Mouse (Mus musculus) adrenal gland, adult 2 months (tissue): Measurements from ENCODE around the gene Cdk10. TPM values are rescaled to one million over a fixed set of nuclear protein-coding genes. Genes with fewer than 3 reads are reported as not detected.
A peak's percentile ranks its signal among the peaks of the same experiment; 100 is the strongest.

Experiments
- DNase-seq: peaks from one replicate; pipeline ENCODE4 v3.0.0; 2021
- polyA plus RNA-seq: library from polyadenylated mRNA; depleted of rRNA; stranded (reverse); fragments of >200 nt; gene quantifications from 2 replicates; pipeline ENCODE4 v1.2.3, GENCODE M21; 2012; rRNA removed
- total RNA-seq, 2 experiments: library from RNA; stranded (reverse); gene quantifications; 2 replicates each; pipeline ENCODE4 v1.2.3; 2021

The Cdk10 gene
- total and polyA plus RNA-seq, 3 experiments: 51.0 to 67.8 (median 53.6) TPM

DNA sequence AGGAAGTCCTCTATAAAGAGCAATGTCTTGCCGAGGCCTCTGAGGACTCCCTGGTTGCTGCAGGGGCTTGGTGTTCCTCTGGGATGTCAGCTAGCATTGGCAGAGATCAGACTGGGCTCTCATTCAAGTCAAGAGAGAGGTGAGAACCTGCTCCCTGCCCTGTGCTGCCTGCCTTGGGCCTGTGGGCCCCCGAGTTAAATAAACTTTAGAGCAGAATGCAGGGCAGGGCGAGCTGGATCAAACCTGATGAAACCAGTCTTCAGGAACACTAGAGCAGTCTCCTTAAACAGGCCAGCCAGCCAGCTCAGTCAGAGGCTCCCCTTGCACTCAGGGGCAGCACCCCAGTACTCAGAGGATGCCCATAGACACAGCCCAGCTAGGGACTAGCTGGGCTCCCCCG, 47.3 kb downstream of the Cdk10 start:
- no peak for DNase-seq

DNA sequence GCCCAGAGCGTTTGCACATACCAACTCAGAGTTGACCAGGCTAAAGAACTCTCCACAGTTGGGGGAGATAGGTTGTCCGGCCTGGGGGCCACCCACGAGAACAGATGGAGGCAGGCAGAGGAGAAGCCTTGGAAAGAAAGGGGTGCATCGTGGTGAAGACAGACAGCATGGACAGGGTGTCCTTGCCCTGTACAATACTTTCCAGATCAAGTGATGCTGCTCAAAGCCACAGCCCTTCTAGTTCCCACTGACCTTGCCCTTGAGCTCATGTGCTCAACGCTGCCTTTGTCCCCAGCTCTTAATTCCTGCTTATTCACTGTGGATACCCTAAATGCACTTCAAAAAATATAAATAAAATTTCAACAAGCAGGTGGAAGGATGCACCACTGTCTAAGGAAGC, 49.8 kb downstream of the Cdk10 start:
- no peak for DNase-seq

DNA sequence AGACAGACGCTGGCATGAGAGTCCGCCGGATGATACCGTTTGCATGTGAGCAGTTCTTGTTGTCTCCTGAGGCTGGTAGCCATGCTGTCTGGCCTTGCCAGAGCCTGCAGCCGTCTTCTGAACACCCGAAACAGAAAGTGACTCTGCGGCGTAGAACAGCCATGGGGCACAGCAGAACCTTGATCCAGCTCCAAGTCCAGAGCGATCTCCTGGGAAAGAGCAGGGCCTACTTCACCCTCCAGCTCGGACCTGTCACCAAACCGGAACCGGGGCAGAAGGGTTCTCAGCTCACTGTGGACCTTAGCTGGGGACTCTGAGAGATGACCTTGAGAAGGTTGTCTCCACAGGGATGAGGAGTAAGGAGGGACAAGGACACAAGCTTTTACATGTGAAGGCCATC, 50.5 kb downstream of the Cdk10 start:
- peak; percentile 48 for DNase-seq

DNA sequence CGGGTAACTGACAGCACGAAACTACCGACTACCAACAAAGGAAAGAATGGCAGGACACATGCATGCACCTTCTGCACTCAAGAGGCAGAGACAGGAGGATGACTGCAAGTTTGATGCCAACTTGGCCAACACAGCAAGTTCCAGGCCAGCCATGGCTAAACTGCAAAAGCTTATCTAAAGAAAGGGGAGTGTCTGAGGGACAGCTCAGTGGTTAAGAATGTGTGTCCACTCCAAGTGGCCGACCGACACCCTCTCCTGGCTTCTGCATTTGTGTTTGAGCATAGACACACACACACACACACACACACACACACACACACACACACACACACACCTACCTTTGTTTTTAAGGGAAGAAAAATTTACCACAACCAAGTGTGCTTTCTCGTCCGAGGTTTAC, 53.8 kb downstream of the Cdk10 start:
- no peak for DNase-seq

DNA sequence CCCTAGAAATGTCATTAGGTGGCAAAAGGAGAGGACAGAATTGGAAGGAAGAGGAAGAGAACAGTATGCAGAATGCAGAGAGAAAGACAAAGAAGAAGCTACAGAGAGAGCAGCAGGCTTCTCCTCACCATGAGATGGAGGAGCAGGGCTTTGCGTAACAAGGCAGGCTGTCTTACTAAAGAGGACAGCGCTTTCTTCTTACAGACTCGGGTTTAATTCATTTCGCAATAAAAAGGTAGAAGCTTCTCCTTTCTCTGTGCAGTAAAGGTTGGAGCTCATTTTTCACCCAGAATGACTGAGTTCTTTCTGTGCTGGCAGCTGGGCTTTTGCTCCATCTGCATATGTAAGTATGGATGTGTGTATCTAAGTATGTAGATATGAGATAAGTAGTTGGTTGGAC, 55.2 kb downstream of the Cdk10 start:
- no peak for DNase-seq

DNA sequence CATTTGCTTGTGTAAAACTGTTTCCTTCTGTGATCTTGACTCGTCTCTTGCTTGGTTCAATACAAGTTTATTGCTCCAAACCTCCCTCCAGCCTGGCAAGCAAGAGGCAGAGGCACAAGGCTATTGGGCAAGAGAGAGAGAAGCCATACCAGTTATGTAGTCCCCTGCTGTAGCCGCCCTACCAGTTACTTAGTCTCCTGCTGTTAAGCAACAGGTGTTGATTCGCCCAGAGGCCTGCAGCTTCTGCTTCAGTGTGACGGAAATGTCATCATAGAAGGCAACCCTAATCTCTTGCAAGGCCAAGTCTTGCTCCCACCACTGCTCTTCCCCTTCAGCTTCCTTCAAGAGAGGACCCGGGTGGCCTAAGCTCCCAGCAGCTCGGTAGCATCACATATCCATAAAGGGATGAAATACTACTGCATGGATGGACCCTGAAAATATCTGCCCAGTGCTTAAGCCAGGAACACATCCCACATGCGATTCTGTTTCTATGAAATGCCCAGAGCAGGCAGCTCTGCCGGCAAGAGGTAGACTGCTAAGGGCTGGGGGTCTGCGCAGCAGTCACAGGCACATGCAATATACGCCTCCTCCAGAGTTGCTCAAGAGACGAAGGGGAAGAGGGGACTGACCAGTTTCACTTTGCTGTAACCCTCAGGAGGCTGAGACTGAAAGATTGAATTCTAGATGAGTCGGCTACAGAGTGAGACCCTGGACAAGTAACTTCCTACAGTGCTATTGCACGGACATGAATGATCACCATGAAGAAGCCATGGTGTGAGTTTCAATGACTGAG, 55.9 kb downstream of the Cdk10 start:
- DNase-seq: no peak

Other genes starting within 250 kb of the Cdk10 start
- gene Ankrd11, start 182.6 kb upstream of the Cdk10 start, total RNA-seq: 10 to 100 TPM; 65.4 to 86.9 TPM
- gene Ankrd11, start 182.6 kb upstream of the Cdk10 start, polyA plus RNA-seq: 54.8 and 88.0 TPM in 2 replicates
- gene Spg7, start 161.9 kb upstream of the Cdk10 start, total RNA-seq: 10 to 100 TPM; 78.4 to 80.1 TPM
- 246 and 255 TPM in 2 replicates for gene Spg7, start 161.9 kb upstream of the Cdk10 start, polyA plus RNA-seq
- gene Rpl13, start 122.5 kb upstream of the Cdk10 start, total RNA-seq: 100 to 1,000 TPM; 419 to 701 TPM
- gene Rpl13, start 122.5 kb upstream of the Cdk10 start, polyA plus RNA-seq: 2,347 and 2,800 TPM in 2 replicates
- gene Cpne7, start 107.5 kb upstream of the Cdk10 start, total RNA-seq: 1 to 10 TPM; 3.8 to 5.7 TPM
- 5.1 and 6.1 TPM in 2 replicates for gene Cpne7, start 107.5 kb upstream of the Cdk10 start, polyA plus RNA-seq
- gene Sult5a1, start 66.5 kb upstream of the Cdk10 start, total RNA-seq: 10 to 100 TPM in 1 of 2 experiments, 1 to 10 TPM in 1; 7.6 to 10.1 TPM
- 18.8 and 20.4 TPM in 2 replicates for gene Sult5a1, start 66.5 kb upstream of the Cdk10 start, polyA plus RNA-seq
- gene Dpep1, start 38.6 kb upstream of the Cdk10 start, total RNA-seq: 10 to 100 TPM; 52.8 to 57.4 TPM
- 50.3 and 62.4 TPM in 2 replicates for gene Dpep1, start 38.6 kb upstream of the Cdk10 start, polyA plus RNA-seq
- 100 to 1,000 TPM; 104 to 107 TPM for gene Chmp1a, start 12.1 kb upstream of the Cdk10 start, total RNA-seq
- gene Chmp1a, start 12.1 kb upstream of the Cdk10 start, polyA plus RNA-seq: 102 and 105 TPM in 2 replicates
- 1 to 10 TPM; 1.0 to 6.9 TPM for gene Spata33, start 12.0 kb upstream of the Cdk10 start, total RNA-seq
- 0.70 and 0.71 TPM in 2 replicates for gene Spata33, start 12.0 kb upstream of the Cdk10 start, polyA plus RNA-seq
- gene Spata2l, start 11.4 kb downstream of the Cdk10 start, total RNA-seq: 10 to 100 TPM; 12.3 to 15.6 TPM
- 37.1 and 62.5 TPM in 2 replicates for gene Spata2l, start 11.4 kb downstream of the Cdk10 start, polyA plus RNA-seq
- 10 to 100 TPM; 19.8 to 21.5 TPM for gene Zfp276, start 29.4 kb downstream of the Cdk10 start, total RNA-seq
- gene Zfp276, start 29.4 kb downstream of the Cdk10 start, polyA plus RNA-seq: 45.0 and 45.6 TPM in 2 replicates
- 10 to 100 TPM; 29.4 to 34.0 TPM for gene Vps9d1, start 29.5 kb downstream of the Cdk10 start, total RNA-seq
- gene Vps9d1, start 29.5 kb downstream of the Cdk10 start, polyA plus RNA-seq: 161 and 188 TPM in 2 replicates
- gene Fanca, start 93.7 kb downstream of the Cdk10 start, total RNA-seq: 1 to 10 TPM; 3.6 to 7.2 TPM
- gene Fanca, start 93.7 kb downstream of the Cdk10 start, polyA plus RNA-seq: 8.1 and 10.2 TPM in 2 replicates
- gene Spire2, start 107.9 kb downstream of the Cdk10 start, total RNA-seq: 1 to 10 TPM; 1.4 to 2.6 TPM
- gene Spire2, start 107.9 kb downstream of the Cdk10 start, polyA plus RNA-seq: 0.93 and 3.0 TPM in 2 replicates
- gene Tcf25, start 148.9 kb downstream of the Cdk10 start, total RNA-seq: 100 to 1,000 TPM; 230 to 235 TPM
- gene Tcf25, start 148.9 kb downstream of the Cdk10 start, polyA plus RNA-seq: 151 and 158 TPM in 2 replicates
- not detected for gene Mc1r, start 182.3 kb downstream of the Cdk10 start, total RNA-seq
- not detected in 2 replicates for gene Mc1r, start 182.3 kb downstream of the Cdk10 start, polyA plus RNA-seq
- gene Tubb3, start 186.6 kb downstream of the Cdk10 start, total RNA-seq: 1 to 10 TPM; 2.4 to 8.3 TPM
- gene Tubb3, start 186.6 kb downstream of the Cdk10 start, polyA plus RNA-seq: 3.8 and 21.1 TPM in 2 replicates
- 10 to 100 TPM; 26.0 to 31.7 TPM for gene Def8, start 198.7 kb downstream of the Cdk10 start, total RNA-seq
- gene Def8, start 198.7 kb downstream of the Cdk10 start, polyA plus RNA-seq: 24.0 and 24.6 TPM in 2 replicates